Mouse (Mus musculus) urinary bladder, postnatal 10 days (tissue): ENCODE measurements around the gene Pbdc1.
"Not testable (repeated sequence)": the region's sequence is repeated elsewhere in the genome, so short reads cannot be mapped to it uniquely, and the experiment has no call there.

ENCODE experiments used
- DNase-seq: peaks from one replicate; pipeline ENCODE4 v3.0.0; 2022; ENCODE audit warnings: low spot score

Pbdc1 gene

GRCm38 (mm10) chrX:105079615-105080092 is at the start of gene Pbdc1:
Pbdc1 (plus strand) TSS chrX:105079756.
- peak; percentile 50 for DNase-seq

GRCm38 (mm10) chrX:105037666-105038065 is 41.9 kb upstream of the Pbdc1 start:
- DNase-seq, result no peak

GRCm38 (mm10) chrX:105064294-105064693 is 15.3 kb upstream of the Pbdc1 start:
- no peak for DNase-seq

- DNase-seq, result no peak
Measured at GRCm38 (mm10) chrX:105064801-105065200, 14.8 kb upstream of the Pbdc1 start.

GRCm38 (mm10) chrX:105069671-105070503 is 9.7 kb upstream of the Pbdc1 start:
- DNase-seq, result no peak

- no peak for DNase-seq
Measured at GRCm38 (mm10) chrX:105079151-105079550, 405 bp upstream of the Pbdc1 start.

GRCm38 (mm10) chrX:105080096-105080495 is 540 bp downstream of the Pbdc1 start:
- no peak for DNase-seq

- DNase-seq, result not testable (repeated sequence)
Measured at GRCm38 (mm10) chrX:105083013-105083412, 3.5 kb downstream of the Pbdc1 start.

GRCm38 (mm10) chrX:105104175-105104574 is 24.6 kb downstream of the Pbdc1 start:
- DNase-seq, result no peak

- DNase-seq, result no peak
Measured at GRCm38 (mm10) chrX:105114994-105115393, 35.4 kb downstream of the Pbdc1 start.

GRCm38 (mm10) chrX:105120275-105121226 is 41.0 kb downstream of the Pbdc1 start, which contains the start of gene Magee1:
Magee1 (plus strand) TSS chrX:105120378.
- DNase-seq, result no peak

- DNase-seq, result peak; percentile 19
Measured at GRCm38 (mm10) chrX:105121227-105121865, 41.8 kb downstream of the Pbdc1 start.

- DNase-seq, result no peak
Measured at GRCm38 (mm10) chrX:105124903-105125302, 45.3 kb downstream of the Pbdc1 start.

GRCm38 (mm10) chrX:105151872-105152461 is 72.4 kb downstream of the Pbdc1 start:
- no peak for DNase-seq

GRCm38 (mm10) chrX:105165007-105165406 is 85.5 kb downstream of the Pbdc1 start:
- not testable (repeated sequence) for DNase-seq
